Mouse (Mus musculus): ENCODE results near the gene Abcc9. TPM values are rescaled to one million over a fixed set of nuclear protein-coding genes. Genes with fewer than 3 reads are reported as not detected.

Abcc9 gene
- polyA plus RNA-seq (2012; ENCODE audit: low replicate concordance): 0.50 TPM in 1 of 2 replicates, not detected in the other

GRCm38 (mm10) chr6:142701652-142702637, at the start of gene Abcc9:
TSS of gene Abcc9 (minus strand) at chr6:142702315.

GRCm38 (mm10) chr6:142571055-142571618, 131.0 kb downstream of the Abcc9 start, which contains the start of gene Kcnj8:
TSS of gene Kcnj8 (minus strand) at chr6:142571614.

Other genes with a start within 250 kb of the Abcc9 start
- not detected in 2 replicates for gene Gys2, start 229.2 kb downstream of the Abcc9 start, polyA plus RNA-seq (2012; ENCODE audit: low replicate concordance)
- 0.27 TPM in 1 of 2 replicates, not detected in the other for gene Ldhb, start 194.4 kb downstream of the Abcc9 start, polyA plus RNA-seq (2012; ENCODE audit: low replicate concordance)
- gene Kcnj8, start 130.7 kb downstream of the Abcc9 start, polyA plus RNA-seq (2012; ENCODE audit: low replicate concordance): 3.1 and 3.4 TPM in 2 replicates
- 37.4 and 65.7 TPM in 2 replicates for gene Cmas, start 54.4 kb upstream of the Abcc9 start, polyA plus RNA-seq (2012; ENCODE audit: low replicate concordance)
- gene Sult6b2, start 102.2 kb upstream of the Abcc9 start, polyA plus RNA-seq (2012; ENCODE audit: low replicate concordance): not detected in 2 replicates

Data from leukemia stem cell, adult 10-12 weeks (primary cell).